In the genomic region with DNA sequence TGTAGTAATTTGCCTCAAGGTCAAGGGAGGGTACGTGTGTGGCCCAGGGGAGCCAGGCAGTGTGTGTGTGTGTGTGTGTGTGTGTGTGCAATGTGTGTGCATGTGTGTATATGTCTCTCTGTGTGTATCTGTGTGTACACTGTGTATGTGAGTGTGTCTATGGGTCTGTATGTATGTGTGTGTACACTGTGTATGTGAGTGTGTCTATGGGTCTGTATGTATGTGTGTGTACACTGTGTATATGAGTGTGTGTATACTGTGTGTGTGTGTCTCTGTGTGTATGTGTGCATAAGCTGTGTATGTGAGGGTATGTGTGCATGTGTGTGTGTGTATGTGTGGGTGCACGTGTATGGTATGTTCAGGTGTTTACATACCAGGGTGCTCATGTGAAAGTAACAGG, we compare ENCODE assay signal across 25 mouse cellular contexts. TPM values are rescaled to one million over a fixed set of nuclear protein-coding genes. Genes with fewer than 3 reads are reported as not detected.
"Had no signal": no experiment of that assay in that cellular context is flagged by ENCODE, and none has a peak within 500 bp of the region (broad histone marks: within the 10 kb centered on the region; RNA-seq: fewer than 3 reads in every experiment).

No protein-coding gene starts in this region.

- DNase-seq: kidney, adult 2 months; kidney, postnatal 10 days; kidney, postnatal 36 days; liver, embryonic 13.5 days; lung, adult 2 months; lung, postnatal 10 days; lung, postnatal 36 days; right cerebral cortex, adult 18-20 months; right cerebral cortex, postnatal 14 days; right cerebral cortex, postnatal 4 days had no signal

- H3K4me3 ChIP-seq: kidney, embryonic 15.5 days; liver, embryonic 13.5 days; megakaryocyte, embryonic 14.5 days; midbrain, embryonic 10.5 days; midbrain, embryonic 13.5 days; neural tube, embryonic 12.5 days; neural tube, embryonic 15.5 days; stomach, embryonic 15.5 days had no signal

- H3K27me3 ChIP-seq: kidney, embryonic 15.5 days; stomach, embryonic 15.5 days had no signal

- H3K4me2 ChIP-seq: kidney, embryonic 15.5 days; liver, embryonic 13.5 days; midbrain, embryonic 13.5 days; neural tube, embryonic 12.5 days; neural tube, embryonic 15.5 days; stomach, embryonic 15.5 days had no signal

- H3K9me3 ChIP-seq: kidney, embryonic 15.5 days; liver, embryonic 13.5 days; midbrain, embryonic 13.5 days; neural tube, embryonic 12.5 days; neural tube, embryonic 15.5 days; stomach, embryonic 15.5 days had no signal

- ATAC-seq: intestine, postnatal 0 days; midbrain, embryonic 13.5 days; midbrain, embryonic 16.5 days had no signal

- H3K27ac ChIP-seq: kidney, embryonic 15.5 days; liver, embryonic 13.5 days; midbrain, embryonic 10.5 days; midbrain, embryonic 13.5 days; neural tube, embryonic 12.5 days; neural tube, embryonic 15.5 days; stomach, embryonic 15.5 days had no signal

- H3K4me1 ChIP-seq: liver, embryonic 13.5 days; megakaryocyte, embryonic 14.5 days; stomach, embryonic 15.5 days had no signal

- H3K36me3 ChIP-seq: kidney, embryonic 15.5 days; liver, embryonic 13.5 days; midbrain, embryonic 10.5 days; midbrain, embryonic 13.5 days; neural tube, embryonic 12.5 days; neural tube, embryonic 15.5 days; stomach, embryonic 15.5 days had no signal

- H3K9ac ChIP-seq: kidney, embryonic 15.5 days; liver, embryonic 13.5 days; midbrain, embryonic 13.5 days; neural tube, embryonic 12.5 days; neural tube, embryonic 15.5 days; stomach, embryonic 15.5 days had no signal

RNA-seq across cellular contexts. Expression of a gene that starts 28.7 kb away (rescaled TPM):
- polyA plus RNA-seq: intestine, embryonic 14.5 days; intestine, postnatal 0 days; kidney, adult 2 months; kidney, embryonic 15.5 days; limb, embryonic 11.5 days; limb, embryonic 14.5 days; liver, adult 2 months; liver, embryonic 13.5 days; liver, embryonic 16.5 days; lung, adult 2 months; stomach, embryonic 15.5 days; thymus, postnatal 0 days had no signal
